In genomic region chr2:93587446-93587845, GRCm38 (mm10) we compare ENCODE assay signal across 25 mouse cellular contexts. TPM values are rescaled to one million over a fixed set of nuclear protein-coding genes. Genes with fewer than 3 reads are reported as not detected.
"Had no signal": no experiment of that assay in that cellular context is flagged by ENCODE, and none has a peak within 500 bp of the region (broad histone marks: within the 10 kb centered on the region; RNA-seq: fewer than 3 reads in every experiment).

No protein-coding gene starts in this region.

- H3K4me3 ChIP-seq: kidney, embryonic 15.5 days; limb, embryonic 12.5 days; limb, embryonic 15.5 days; lung, embryonic 15.5 days; megakaryocyte, embryonic 14.5 days had no signal

- H3K9me3 ChIP-seq: kidney, embryonic 15.5 days; limb, embryonic 12.5 days; limb, embryonic 15.5 days; lung, embryonic 15.5 days; megakaryocyte, embryonic 14.5 days had no signal

- H3K27me3 ChIP-seq: limb, embryonic 15.5 days; lung, embryonic 15.5 days had no signal

- H3K4me1 ChIP-seq: lung, embryonic 15.5 days; megakaryocyte, embryonic 14.5 days had no signal

- H3K36me3 ChIP-seq: kidney, embryonic 15.5 days; limb, embryonic 12.5 days; limb, embryonic 15.5 days; lung, embryonic 15.5 days had no signal

- H3K27ac ChIP-seq: kidney, embryonic 15.5 days; limb, embryonic 12.5 days; limb, embryonic 15.5 days; liver, embryonic 14.5 days; lung, embryonic 15.5 days had no signal

- ATAC-seq: liver, postnatal 0 days had no signal

- H3K9ac ChIP-seq: kidney, embryonic 15.5 days; limb, embryonic 12.5 days; limb, embryonic 15.5 days; liver, embryonic 14.5 days; liver, postnatal 0 days; lung, embryonic 15.5 days had no signal

- H3K4me2 ChIP-seq: kidney, embryonic 15.5 days; limb, embryonic 12.5 days; limb, embryonic 15.5 days; liver, embryonic 11.5 days; lung, embryonic 15.5 days; midbrain, embryonic 11.5 days had no signal

- DNase-seq: kidney, adult 8-10 months; kidney, postnatal 10 days; kidney, postnatal 4 days; liver, postnatal 0 days; lung, postnatal 10 days; lung, postnatal 36 days; midbrain, embryonic 14.5 days; right cerebral cortex, postnatal 25 days; thymus, adult 18-20 months; thymus, postnatal 36 days had no signal

RNA-seq across cellular contexts. Expression of gene Gm10803, which starts 27.1 kb away (rescaled TPM):
- polyA plus RNA-seq: kidney, embryonic 15.5 days; limb, embryonic 12.5 days; limb, embryonic 15.5 days; liver, embryonic 11.5 days; liver, embryonic 14.5 days; liver, postnatal 0 days; lung, embryonic 15.5 days; midbrain, embryonic 11.5 days; midbrain, embryonic 14.5 days; midbrain, postnatal 0 days; neural tube, embryonic 11.5 days; neural tube, embryonic 14.5 days; spleen, adult 2 months; stomach, embryonic 16.5 days; testis, adult 2 months; urinary bladder, adult 2 months had no signal

RNA-seq across cellular contexts. Expression of gene Alx4, which starts 54.7 kb away (rescaled TPM):
- polyA plus RNA-seq: liver, postnatal 0 days had no signal
